Mouse (Mus musculus) thymus, adult 2 months (tissue): ENCODE measurements around the gene Vmn1r82.

ENCODE experiments used
- CTCF ChIP-seq: fragments of 200-500 bp; IDR thresholded peaks from 2 replicates; pipeline ENCODE4 v1.5.1; 2012; ENCODE audit warnings: mild to moderate bottlenecking, control low read depth, low read length, moderate library complexity, borderline replicate concordance; ENCODE audit not compliant: control insufficient read depth, poor library complexity, insufficient read depth; ENCODE audit errors: extremely low read depth
- POLR2A ChIP-seq: fragments of 200-500 bp; IDR thresholded peaks from 2 replicates; pipeline ENCODE4 v1.6.1; 2012; ENCODE audit warnings: mild to moderate bottlenecking, low read length, control low read depth, moderate library complexity; ENCODE audit not compliant: control insufficient read depth, poor library complexity, insufficient read depth; ENCODE audit errors: extremely low read depth

DNA sequence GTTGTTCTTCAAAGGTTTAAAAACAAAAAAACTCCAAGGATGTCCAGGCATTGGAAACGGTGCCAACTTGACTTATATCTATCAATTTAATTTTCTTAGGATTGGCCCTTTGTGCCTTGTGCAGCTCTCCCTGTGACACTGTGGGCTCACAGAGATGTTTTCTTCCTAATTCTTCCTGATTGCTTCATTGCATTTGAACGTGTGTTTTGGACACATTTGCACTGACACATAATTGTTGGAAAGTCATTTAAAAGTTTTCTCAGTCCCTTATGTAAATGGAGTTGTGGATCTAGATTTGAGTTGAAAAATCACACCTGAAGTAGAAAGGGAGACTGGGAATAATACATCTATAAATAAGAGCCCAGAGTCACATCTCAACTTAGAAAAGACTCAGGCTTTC lies at the start of gene Vmn1r82:
- TF ChIP-seq CTCF (no peak), POLR2A (no peak)
